Mouse (Mus musculus): ENCODE measurements at regions not wholly inside any gene's neighbourhood (a gene's known extent, or its start where the extent isn't known, plus 50 kb on each side); places are given as distances from the start of the nearest gene placed in this dataset.

- H3K9me3 ChIP-seq (replicated peaks; ENCODE audit: control insufficient read depth, low read length, poor library complexity, severe bottlenecking): no peaks in the 10 kb centered on the region
- H3K36me3 ChIP-seq (ENCODE audit: control insufficient read depth, insufficient read depth, low read length): no peaks in the 10 kb centered on the region
- H3K4me1 ChIP-seq (ENCODE audit: control insufficient read depth, insufficient read depth, low read length): 0 out of 2 replicates have a peak, but pooled peaks cover 2% of the 10 kb centered on the region
- no peaks in the 10 kb centered on the region for H3K27me3 ChIP-seq (ENCODE audit: control insufficient read depth, insufficient read depth, low read depth, low read length)
- H3K4me2 ChIP-seq (ENCODE audit: low read length): no peak overlapping the region
- H3K4me3 ChIP-seq (ENCODE audit: low read depth, low read length): no peak overlapping the region
- H3K9ac ChIP-seq (ENCODE audit: low read depth, low read length): no peak overlapping the region
- WGBS: 68% methylated on average over 15 of the region's 15 CpGs
- no peak overlapping the region for H3K27ac ChIP-seq (ENCODE audit: low read length)
- ATAC-seq: peak; percentile 74; the same call in 1 of the 2 replicates
Measured at GRCm38 (mm10) chr4:83984671-83985391, 459.5 kb downstream of the Ccdc171 start.

- 100% methylated on average over 5 of the region's 5 CpGs for WGBS
- H3K4me3 ChIP-seq (ENCODE audit: low read depth, low read length): no peak overlapping the region
Measured at GRCm38 (mm10) chr4:83985451-83985850, 460.1 kb downstream of the Ccdc171 start.

GRCm38 (mm10) chr4:83986951-83987822 is 461.8 kb downstream of the Ccdc171 start:
- H3K9me3 ChIP-seq (replicated peaks; ENCODE audit: control insufficient read depth, low read length, poor library complexity, severe bottlenecking): no peaks in the 10 kb centered on the region
- no peaks in the 10 kb centered on the region for H3K27me3 ChIP-seq (ENCODE audit: control insufficient read depth, insufficient read depth, low read depth, low read length)
- no peaks in the 10 kb centered on the region for H3K36me3 ChIP-seq (ENCODE audit: control insufficient read depth, insufficient read depth, low read length)
- no peak overlapping the region for H3K27ac ChIP-seq (ENCODE audit: low read length)
- 82% methylated on average over 13 of the region's 13 CpGs for WGBS
- no peak overlapping the region for H3K4me3 ChIP-seq (ENCODE audit: low read depth, low read length)
- 0 out of 2 replicates have a peak, but pooled peaks cover 2% of the 10 kb centered on the region for H3K4me1 ChIP-seq (ENCODE audit: control insufficient read depth, insufficient read depth, low read length)
- ATAC-seq: no peak
- no peak overlapping the region for H3K4me2 ChIP-seq (ENCODE audit: low read length)
- no peak overlapping the region for H3K9ac ChIP-seq (ENCODE audit: low read depth, low read length)

More at GRCm38 (mm10) chr4:83985451-83985850, 460.1 kb downstream of the Ccdc171 start:
- H3K27me3 ChIP-seq (ENCODE audit: control insufficient read depth, insufficient read depth, low read depth, low read length): no peaks in the 10 kb centered on the region
- H3K9me3 ChIP-seq (replicated peaks; ENCODE audit: control insufficient read depth, low read length, poor library complexity, severe bottlenecking): no peaks in the 10 kb centered on the region
- no peak for ATAC-seq
- H3K36me3 ChIP-seq (ENCODE audit: control insufficient read depth, insufficient read depth, low read length): no peaks in the 10 kb centered on the region
- no peak overlapping the region for H3K27ac ChIP-seq (ENCODE audit: low read length)
- H3K4me1 ChIP-seq (ENCODE audit: control insufficient read depth, insufficient read depth, low read length): 0 out of 2 replicates have a peak, but pooled peaks cover 2% of the 10 kb centered on the region
- no peak overlapping the region for H3K9ac ChIP-seq (ENCODE audit: low read depth, low read length)
- H3K4me2 ChIP-seq (ENCODE audit: low read length): no peak overlapping the region

GRCm38 (mm10) chr4:83987846-83988245 is 462.5 kb downstream of the Ccdc171 start:
- 47% methylated on average over 11 of the region's 12 CpGs for WGBS
- no peak overlapping the region for H3K27ac ChIP-seq (ENCODE audit: low read length)
- ATAC-seq: no peak
- H3K4me1 ChIP-seq (ENCODE audit: control insufficient read depth, insufficient read depth, low read length): 0 out of 2 replicates have a peak, but pooled peaks cover 2% of the 10 kb centered on the region
- no peak overlapping the region for H3K9ac ChIP-seq (ENCODE audit: low read depth, low read length)
- no peaks in the 10 kb centered on the region for H3K9me3 ChIP-seq (replicated peaks; ENCODE audit: control insufficient read depth, low read length, poor library complexity, severe bottlenecking)
- no peaks in the 10 kb centered on the region for H3K36me3 ChIP-seq (ENCODE audit: control insufficient read depth, insufficient read depth, low read length)
- H3K4me3 ChIP-seq (ENCODE audit: low read depth, low read length): no peak overlapping the region
- no peak overlapping the region for H3K4me2 ChIP-seq (ENCODE audit: low read length)
- no peaks in the 10 kb centered on the region for H3K27me3 ChIP-seq (ENCODE audit: control insufficient read depth, insufficient read depth, low read depth, low read length)

- Histone ChIP-seq H3K4me2 (ENCODE audit: low read length) (no peak overlapping the region), H3K9ac (ENCODE audit: low read depth, low read length) (no peak overlapping the region), H3K27me3 (ENCODE audit: control insufficient read depth, insufficient read depth, low read depth, low read length) (no peaks in the 10 kb centered on the region), H3K9me3 (replicated peaks; ENCODE audit: control insufficient read depth, low read length, poor library complexity, severe bottlenecking) (no peaks in the 10 kb centered on the region), H3K27ac (ENCODE audit: low read length) (no peak overlapping the region), H3K4me3 (ENCODE audit: low read depth, low read length) (no peak overlapping the region), H3K4me1 (ENCODE audit: control insufficient read depth, insufficient read depth, low read length) (0 out of 2 replicates have a peak, but pooled peaks cover 2% of the 10 kb centered on the region), H3K36me3 (ENCODE audit: control insufficient read depth, insufficient read depth, low read length) (no peaks in the 10 kb centered on the region)
- no peak for ATAC-seq
- WGBS: 48% methylated on average over 5 of the region's 5 CpGs
Measured at GRCm38 (mm10) chr4:83988314-83988713, 463.0 kb downstream of the Ccdc171 start.

GRCm38 (mm10) chr4:83990126-83990989 is 465.0 kb downstream of the Ccdc171 start:
- WGBS: 45% methylated on average over 13 of the region's 13 CpGs
- H3K9ac ChIP-seq (ENCODE audit: low read depth, low read length): no peak overlapping the region
- no peak overlapping the region for H3K4me3 ChIP-seq (ENCODE audit: low read depth, low read length)
- H3K36me3 ChIP-seq (ENCODE audit: control insufficient read depth, insufficient read depth, low read length): no peaks in the 10 kb centered on the region
- H3K27me3 ChIP-seq (ENCODE audit: control insufficient read depth, insufficient read depth, low read depth, low read length): no peaks in the 10 kb centered on the region
- no peaks in the 10 kb centered on the region for H3K9me3 ChIP-seq (replicated peaks; ENCODE audit: control insufficient read depth, low read length, poor library complexity, severe bottlenecking)
- no peak overlapping the region for H3K4me2 ChIP-seq (ENCODE audit: low read length)
- H3K4me1 ChIP-seq (ENCODE audit: control insufficient read depth, insufficient read depth, low read length): 0 out of 2 replicates have a peak, but pooled peaks cover 2% of the 10 kb centered on the region
- H3K27ac ChIP-seq (ENCODE audit: low read length): no peak overlapping the region
- no peak for ATAC-seq

GRCm38 (mm10) chr4:83991195-83991594 is 465.9 kb downstream of the Ccdc171 start:
- no peak for ATAC-seq
- 38% methylated on average over 4 of the region's 4 CpGs for WGBS
- Histone ChIP-seq H3K9ac (ENCODE audit: low read depth, low read length) (no peak overlapping the region), H3K27ac (ENCODE audit: low read length) (no peak overlapping the region), H3K4me1 (ENCODE audit: control insufficient read depth, insufficient read depth, low read length) (0 out of 2 replicates have a peak, but pooled peaks cover 2% of the 10 kb centered on the region), H3K27me3 (ENCODE audit: control insufficient read depth, insufficient read depth, low read depth, low read length) (no peaks in the 10 kb centered on the region), H3K36me3 (ENCODE audit: control insufficient read depth, insufficient read depth, low read length) (no peaks in the 10 kb centered on the region), H3K9me3 (replicated peaks; ENCODE audit: control insufficient read depth, low read length, poor library complexity, severe bottlenecking) (no peaks in the 10 kb centered on the region), H3K4me2 (ENCODE audit: low read length) (no peak overlapping the region), H3K4me3 (ENCODE audit: low read depth, low read length) (no peak overlapping the region)

GRCm38 (mm10) chr4:83997079-83997478 is 471.7 kb downstream of the Ccdc171 start:
- no peak overlapping the region for H3K4me2 ChIP-seq (ENCODE audit: low read length)
- H3K9ac ChIP-seq (ENCODE audit: low read depth, low read length): no peak overlapping the region
- H3K4me3 ChIP-seq (ENCODE audit: low read depth, low read length): no peak overlapping the region
- no peaks in the 10 kb centered on the region for H3K36me3 ChIP-seq (ENCODE audit: control insufficient read depth, insufficient read depth, low read length)
- no peaks in the 10 kb centered on the region for H3K9me3 ChIP-seq (replicated peaks; ENCODE audit: control insufficient read depth, low read length, poor library complexity, severe bottlenecking)
- ATAC-seq: no peak
- WGBS: 74% methylated on average over 4 of the region's 4 CpGs
- H3K27me3 ChIP-seq (ENCODE audit: control insufficient read depth, insufficient read depth, low read depth, low read length): no peaks in the 10 kb centered on the region
- peaks cover 3% of the 10 kb centered on the region; the same call in 1 of the 2 replicates for H3K4me1 ChIP-seq (ENCODE audit: control insufficient read depth, insufficient read depth, low read length)
- no peak overlapping the region for H3K27ac ChIP-seq (ENCODE audit: low read length)
